Comparison of ENCODE assay signal across 17 mouse cellular contexts in genomic region chr6:58934144-58934543, GRCm38 (mm10). TPM values are rescaled to one million over a fixed set of nuclear protein-coding genes. Genes with fewer than 3 reads are reported as not detected.
DNase-seq lines count a peak whose midpoint lies in the region; ATAC-seq and TF ChIP-seq lines count a peak whose summit lies in the region.
"Had no signal": no experiment of that assay in that cellular context is flagged by ENCODE, and none has a peak within 500 bp of the region (broad histone marks: within the 10 kb centered on the region; RNA-seq: fewer than 3 reads in every experiment).

No protein-coding gene starts in this region.

- H3K9ac ChIP-seq in forebrain, embryonic 14.5 days (ENCODE audit: low read length), result 0 out of 2 replicates have a peak overlapping the region, but pooled peaks have one; percentile 22
- H3K9ac ChIP-seq in hindbrain, embryonic 16.5 days (ENCODE audit: low read depth, low read length), result no peak overlapping the region
- H3K9ac ChIP-seq in neural tube, embryonic 14.5 days (replicated peaks; ENCODE audit: low read depth, low read length), result no peak overlapping the region
- H3K9ac ChIP-seq in intestine, postnatal 0 days (ENCODE audit: low read depth, low read length), result no peak overlapping the region
- H3K9ac ChIP-seq: embryonic facial prominence, embryonic 15.5 days; neural tube, embryonic 12.5 days had no signal

- H3K4me1 ChIP-seq in forebrain, embryonic 10.5 days, result peaks cover 30% of the 10 kb centered on the region
- H3K4me1 ChIP-seq in forebrain, embryonic 14.5 days (ENCODE audit: control insufficient read depth, insufficient read depth, low read length), result peaks cover 10% of the 10 kb centered on the region; the same call in 1 of the 2 replicates
- peaks cover 10% of the 10 kb centered on the region for H3K4me1 ChIP-seq in hindbrain, embryonic 16.5 days (ENCODE audit: control insufficient read depth, insufficient read depth, low read depth, low read length)
- H3K4me1 ChIP-seq in neural tube, embryonic 14.5 days (ENCODE audit: control insufficient read depth, insufficient read depth, low read length), result peaks cover 18% of the 10 kb centered on the region
- H3K4me1 ChIP-seq in intestine, postnatal 0 days (replicated peaks; ENCODE audit: control insufficient read depth, insufficient read depth, low read length), result no peaks in the 10 kb centered on the region
- H3K4me1 ChIP-seq: embryonic facial prominence, embryonic 15.5 days; megakaryocyte, embryonic 14.5 days had no signal

- H3K4me3 ChIP-seq in forebrain, embryonic 10.5 days, result no peak overlapping the region
- H3K4me3 ChIP-seq in forebrain, embryonic 14.5 days (ENCODE audit: low read depth, low read length), result no peak overlapping the region
- no peak overlapping the region for H3K4me3 ChIP-seq in hindbrain, embryonic 16.5 days (ENCODE audit: low read length)
- no peak overlapping the region for H3K4me3 ChIP-seq in neural tube, embryonic 14.5 days (ENCODE audit: low read depth, low read length)
- no peak overlapping the region for H3K4me3 ChIP-seq in intestine, postnatal 0 days (ENCODE audit: low read depth, low read length)
- H3K4me3 ChIP-seq: embryonic facial prominence, embryonic 15.5 days; megakaryocyte, embryonic 14.5 days; neural tube, embryonic 12.5 days had no signal

- H3K27ac ChIP-seq in forebrain, embryonic 10.5 days, result peak overlapping the region; percentile 48
- H3K27ac ChIP-seq in forebrain, embryonic 14.5 days (ENCODE audit: low read depth, low read length), result peak overlapping the region; percentile 78
- H3K27ac ChIP-seq in hindbrain, embryonic 16.5 days (ENCODE audit: low read depth, low read length), result peak overlapping the region; percentile 7
- peak overlapping the region; percentile 56 for H3K27ac ChIP-seq in neural tube, embryonic 14.5 days (ENCODE audit: low read depth, low read length)
- no peak overlapping the region for H3K27ac ChIP-seq in intestine, postnatal 0 days (ENCODE audit: low read depth, low read length)
- H3K27ac ChIP-seq: embryonic facial prominence, embryonic 15.5 days; neural tube, embryonic 12.5 days; stomach, postnatal 0 days had no signal

- ATAC-seq in forebrain, embryonic 14.5 days, result peak; percentile 29; the same call in 1 of the 2 replicates
- ATAC-seq in hindbrain, embryonic 16.5 days, result 0 out of 2 replicates have a peak, but pooled peaks have one; percentile 15
- no peak for ATAC-seq in neural tube, embryonic 14.5 days (ENCODE audit: low read depth)
- ATAC-seq in intestine, postnatal 0 days, result no peak
- ATAC-seq: activated CD4-positive, CD25-positive, alpha-beta regulatory T cell, adult 4 months; intestine, embryonic 16.5 days had no signal

- no peaks in the 10 kb centered on the region for H3K9me3 ChIP-seq in forebrain, embryonic 10.5 days
- H3K9me3 ChIP-seq in forebrain, embryonic 14.5 days (replicated peaks; ENCODE audit: control insufficient read depth, low read length), result no peaks in the 10 kb centered on the region
- no peaks in the 10 kb centered on the region for H3K9me3 ChIP-seq in hindbrain, embryonic 16.5 days (ENCODE audit: control insufficient read depth, low read length)
- H3K9me3 ChIP-seq in neural tube, embryonic 14.5 days (ENCODE audit: control insufficient read depth, low read length), result no peaks in the 10 kb centered on the region
- H3K9me3 ChIP-seq in intestine, postnatal 0 days (ENCODE audit: control insufficient read depth), result no peaks in the 10 kb centered on the region
- H3K9me3 ChIP-seq: embryonic facial prominence, embryonic 15.5 days; megakaryocyte, embryonic 14.5 days; neural tube, embryonic 12.5 days had no signal

- H3K4me2 ChIP-seq in forebrain, embryonic 14.5 days (ENCODE audit: low read length), result no peak overlapping the region
- no peak overlapping the region for H3K4me2 ChIP-seq in hindbrain, embryonic 16.5 days (ENCODE audit: low read length)
- no peak overlapping the region for H3K4me2 ChIP-seq in neural tube, embryonic 14.5 days (ENCODE audit: low read depth, low read length)
- H3K4me2 ChIP-seq in intestine, postnatal 0 days (replicated peaks; ENCODE audit: low read depth), result no peak overlapping the region
- H3K4me2 ChIP-seq: embryonic facial prominence, embryonic 15.5 days; liver, embryonic 11.5 days; neural tube, embryonic 12.5 days had no signal

- DNase-seq in forebrain, embryonic 10.5 days (ENCODE audit: extremely low spot score, low spot score), result no peak
- DNase-seq in forebrain, embryonic 14.5 days (ENCODE audit: low spot score), result peak; percentile 29
- no peak for DNase-seq in left cerebral cortex, adult 8-10 months (ENCODE audit: low spot score in 2 of 2)
- DNase-seq in heart, adult 11 months, result no peak
- DNase-seq: cerebellum, adult 18-20 months; kidney, postnatal 36 days had no signal

- H3K27me3 ChIP-seq in forebrain, embryonic 10.5 days (ENCODE audit: poor library complexity, severe bottlenecking), result no peaks in the 10 kb centered on the region
- no peaks in the 10 kb centered on the region for H3K27me3 ChIP-seq in forebrain, embryonic 14.5 days (replicated peaks; ENCODE audit: control insufficient read depth, insufficient read depth, low read length)
- no peaks in the 10 kb centered on the region for H3K27me3 ChIP-seq in hindbrain, embryonic 16.5 days (replicated peaks; ENCODE audit: control insufficient read depth, insufficient read depth, low read length)
- no peaks in the 10 kb centered on the region for H3K27me3 ChIP-seq in neural tube, embryonic 14.5 days (ENCODE audit: control insufficient read depth, insufficient read depth, low read length)
- no peaks in the 10 kb centered on the region for H3K27me3 ChIP-seq in intestine, postnatal 0 days (replicated peaks; ENCODE audit: control insufficient read depth, insufficient read depth, low read length)
- H3K27me3 ChIP-seq: CH12.LX; embryonic facial prominence, embryonic 15.5 days; megakaryocyte, embryonic 14.5 days; neural tube, embryonic 12.5 days had no signal

- H3K36me3 ChIP-seq in forebrain, embryonic 10.5 days (replicated peaks), result no peaks in the 10 kb centered on the region
- no peaks in the 10 kb centered on the region for H3K36me3 ChIP-seq in forebrain, embryonic 14.5 days (ENCODE audit: control insufficient read depth, insufficient read depth, low read length)
- H3K36me3 ChIP-seq in hindbrain, embryonic 16.5 days (ENCODE audit: control insufficient read depth, insufficient read depth, low read length), result no peaks in the 10 kb centered on the region
- H3K36me3 ChIP-seq in neural tube, embryonic 14.5 days (ENCODE audit: control insufficient read depth, insufficient read depth, low read length), result no peaks in the 10 kb centered on the region
- H3K36me3 ChIP-seq in intestine, postnatal 0 days (ENCODE audit: control insufficient read depth, insufficient read depth), result peaks cover 24% of the 10 kb centered on the region
- H3K36me3 ChIP-seq: embryonic facial prominence, embryonic 15.5 days; neural tube, embryonic 12.5 days had no signal

- WGBS in forebrain, embryonic 10.5 days, result 80% methylated on average over 4 of the region's 4 CpGs
- WGBS in forebrain, embryonic 14.5 days, result 26% methylated on average over 4 of the region's 4 CpGs
- 38% methylated on average over 4 of the region's 4 CpGs for WGBS in hindbrain, embryonic 16.5 days
- 43% methylated on average over 4 of the region's 4 CpGs for WGBS in neural tube, embryonic 14.5 days
- WGBS in intestine, postnatal 0 days, result 84% methylated on average over 4 of the region's 4 CpGs

- no peak for TF ChIP-seq CTCF in intestine, postnatal 0 days (IDR thresholded peaks at IDR 0.05; ENCODE audit: low read depth)

RNA-seq across cellular contexts. Expression of gene Nap1l5, which starts 27.3 kb away (rescaled TPM):
- polyA plus RNA-seq in forebrain, embryonic 10.5 days (2016; fragmentation: Nextera tagmentation; extraction: Ambion mirVana), result 4.3 and 4.8 TPM in 2 replicates
- 70.1 and 106 TPM in 2 replicates for polyA plus RNA-seq in forebrain, embryonic 14.5 days (2014; fragmentation: Nextera tagmentation; extraction: Ambion mirVana)
- polyA plus RNA-seq in hindbrain, embryonic 16.5 days (2015; fragmentation: Nextera tagmentation; extraction: Ambion mirVana), result 412 and 507 TPM in 2 replicates
- 374 and 564 TPM in 2 replicates for polyA plus RNA-seq in neural tube, embryonic 14.5 days (2014; fragmentation: Nextera tagmentation; extraction: Ambion mirVana)
- total RNA-seq in left cerebral cortex, adult 8-10 months (2022), result 100 to 1,000 TPM; 339 to 374 (median 355) TPM
- 9.8 and 10.7 TPM in 2 replicates for polyA plus RNA-seq in intestine, postnatal 0 days (2015; fragmentation: Nextera tagmentation; extraction: Ambion mirVana)
- total RNA-seq: CH12.LX had no signal

Comparison
In these comparisons a context has a peak if more than half of its experiments do, and no peak if none do; other contexts are left out.
1. ATAC-seq: peak in forebrain, embryonic 14.5 days (single experiment) and hindbrain, embryonic 16.5 days (single experiment); none in neural tube, embryonic 14.5 days (single experiment) and intestine, postnatal 0 days (single experiment).